Comparison of ENCODE assay signal across 8 mouse cellular contexts in genomic region chr4:57043621-57044020, GRCm38 (mm10). TPM values are rescaled to one million over a fixed set of nuclear protein-coding genes. Genes with fewer than 3 reads are reported as not detected.
"Had no signal": no experiment of that assay in that cellular context is flagged by ENCODE, and none has a peak within 500 bp of the region (broad histone marks: within the 10 kb centered on the region; RNA-seq: fewer than 3 reads in every experiment).

No protein-coding gene starts in this region.

- DNase-seq: kidney, postnatal 14 days; kidney, postnatal 4 days; liver, postnatal 0 days; lung, embryonic 14.5 days; retina, postnatal 1 day; thymus, adult 18-20 months; thymus, postnatal 4 days had no signal

RNA-seq across cellular contexts. Expression of gene Frrs1l, which starts 53.4 kb away (rescaled TPM):
- total RNA-seq: megakaryocyte, adult 5-6 weeks had no signal
